Mouse (Mus musculus): ENCODE measurements around the gene Plekhm2. TPM values are rescaled to one million over a fixed set of nuclear protein-coding genes. Genes with fewer than 3 reads are reported as not detected.

The Plekhm2 gene
- polyA plus RNA-seq, 1 experiment, result 73.3 TPM

GRCm38 (mm10) chr4:141635991-141636390 lies 28.7 kb downstream of the Plekhm2 start:
- no peaks in the 10 kb centered on the region; the same call in none of the 2 replicates for H3K36me3 ChIP-seq (ENCODE audit: control insufficient read depth, insufficient read depth, low read length)
- no peaks in the 10 kb centered on the region for H3K27me3 ChIP-seq (ENCODE audit: control insufficient read depth, insufficient read depth, low read length)
- H3K27ac ChIP-seq (ENCODE audit: control insufficient read depth, insufficient read depth, low read depth, low read length), result no peak overlapping the region
- H3K4me1 ChIP-seq (ENCODE audit: control insufficient read depth, insufficient read depth, low read length), result peaks cover 11% of the 10 kb centered on the region
- TF ChIP-seq POLR2A (IDR thresholded peaks at IDR 0.05; ENCODE audit: control insufficient read depth, low read depth, low read length) (no peak), CTCF (IDR thresholded peaks at IDR 0.05; ENCODE audit: control insufficient read depth, insufficient read depth, insufficient replicate concordance, low read depth, low read length) (no peak)
- no peak overlapping the region for H3K4me3 ChIP-seq (ENCODE audit: control insufficient read depth, low read depth, low read length)

GRCm38 (mm10) chr4:141632111-141632873 lies 32.4 kb downstream of the Plekhm2 start:
- H3K27ac ChIP-seq (ENCODE audit: control insufficient read depth, insufficient read depth, low read depth, low read length), result no peak overlapping the region
- no peak for TF ChIP-seq CTCF (IDR thresholded peaks at IDR 0.05; ENCODE audit: control insufficient read depth, insufficient read depth, insufficient replicate concordance, low read depth, low read length)
- no peak for TF ChIP-seq POLR2A (IDR thresholded peaks at IDR 0.05; ENCODE audit: control insufficient read depth, low read depth, low read length)
- peaks cover 22% of the 10 kb centered on the region for H3K4me1 ChIP-seq (ENCODE audit: control insufficient read depth, insufficient read depth, low read length)
- no peaks in the 10 kb centered on the region for H3K27me3 ChIP-seq (ENCODE audit: control insufficient read depth, insufficient read depth, low read length)
- no peaks in the 10 kb centered on the region; the same call in 1 of the 2 replicates for H3K36me3 ChIP-seq (ENCODE audit: control insufficient read depth, insufficient read depth, low read length)
- H3K4me3 ChIP-seq (ENCODE audit: control insufficient read depth, low read depth, low read length), result no peak overlapping the region

- H3K36me3 ChIP-seq (ENCODE audit: control insufficient read depth, insufficient read depth, low read length), result no peaks in the 10 kb centered on the region; the same call in 1 of the 2 replicates
- TF ChIP-seq POLR2A (IDR thresholded peaks at IDR 0.05; ENCODE audit: control insufficient read depth, low read depth, low read length), result no peak
- TF ChIP-seq CTCF (IDR thresholded peaks at IDR 0.05; ENCODE audit: control insufficient read depth, insufficient read depth, insufficient replicate concordance, low read depth, low read length), result no peak
These were observed 33.4 kb downstream of the Plekhm2 start for GRCm38 (mm10) chr4:141631250-141631649.

GRCm38 (mm10) chr4:141630021-141630420 lies 34.7 kb downstream of the Plekhm2 start:
- Histone ChIP-seq H3K4me1 (ENCODE audit: control insufficient read depth, insufficient read depth, low read length) (peaks cover 22% of the 10 kb centered on the region), H3K36me3 (ENCODE audit: control insufficient read depth, insufficient read depth, low read length) (no peaks in the 10 kb centered on the region; the same call in 1 of the 2 replicates), H3K4me3 (ENCODE audit: control insufficient read depth, low read depth, low read length) (peak overlapping the region; percentile 12; the same call in 1 of the 2 replicates), H3K27me3 (ENCODE audit: control insufficient read depth, insufficient read depth, low read length) (no peaks in the 10 kb centered on the region), H3K27ac (ENCODE audit: control insufficient read depth, insufficient read depth, low read depth, low read length) (no peak overlapping the region)
- TF ChIP-seq CTCF (IDR thresholded peaks at IDR 0.05; ENCODE audit: control insufficient read depth, insufficient read depth, insufficient replicate concordance, low read depth, low read length), result no peak
- no peak for TF ChIP-seq POLR2A (IDR thresholded peaks at IDR 0.05; ENCODE audit: control insufficient read depth, low read depth, low read length)

More at GRCm38 (mm10) chr4:141631250-141631649, 33.4 kb downstream of the Plekhm2 start:
- H3K4me1 ChIP-seq (ENCODE audit: control insufficient read depth, insufficient read depth, low read length), result peaks cover 22% of the 10 kb centered on the region
- no peak overlapping the region for H3K27ac ChIP-seq (ENCODE audit: control insufficient read depth, insufficient read depth, low read depth, low read length)
- no peaks in the 10 kb centered on the region for H3K27me3 ChIP-seq (ENCODE audit: control insufficient read depth, insufficient read depth, low read length)
- H3K4me3 ChIP-seq (ENCODE audit: control insufficient read depth, low read depth, low read length), result no peak overlapping the region

GRCm38 (mm10) chr4:141628661-141629060 lies 36.0 kb downstream of the Plekhm2 start:
- TF ChIP-seq CTCF (IDR thresholded peaks at IDR 0.05; ENCODE audit: control insufficient read depth, insufficient read depth, insufficient replicate concordance, low read depth, low read length) (no peak), POLR2A (IDR thresholded peaks at IDR 0.05; ENCODE audit: control insufficient read depth, low read depth, low read length) (no peak)
- Histone ChIP-seq H3K4me3 (ENCODE audit: control insufficient read depth, low read depth, low read length) (peak overlapping the region; percentile 75), H3K4me1 (ENCODE audit: control insufficient read depth, insufficient read depth, low read length) (peaks cover 22% of the 10 kb centered on the region), H3K27me3 (ENCODE audit: control insufficient read depth, insufficient read depth, low read length) (no peaks in the 10 kb centered on the region), H3K27ac (ENCODE audit: control insufficient read depth, insufficient read depth, low read depth, low read length) (peak overlapping the region; percentile 55; the same call in 1 of the 2 replicates), H3K36me3 (ENCODE audit: control insufficient read depth, insufficient read depth, low read length) (no peaks in the 10 kb centered on the region; the same call in 1 of the 2 replicates)

- Histone ChIP-seq H3K4me1 (ENCODE audit: control insufficient read depth, insufficient read depth, low read length) (peaks cover 21% of the 10 kb centered on the region), H3K4me3 (ENCODE audit: control insufficient read depth, low read depth, low read length) (no peak overlapping the region; the same call in 1 of the 2 replicates), H3K36me3 (ENCODE audit: control insufficient read depth, insufficient read depth, low read length) (no peaks in the 10 kb centered on the region; the same call in 1 of the 2 replicates), H3K27ac (ENCODE audit: control insufficient read depth, insufficient read depth, low read depth, low read length) (no peak overlapping the region), H3K27me3 (ENCODE audit: control insufficient read depth, insufficient read depth, low read length) (no peaks in the 10 kb centered on the region)
- no peak for TF ChIP-seq POLR2A (IDR thresholded peaks at IDR 0.05; ENCODE audit: control insufficient read depth, low read depth, low read length)
- TF ChIP-seq CTCF (IDR thresholded peaks at IDR 0.05; ENCODE audit: control insufficient read depth, insufficient read depth, insufficient replicate concordance, low read depth, low read length), result no peak
These were observed 37.2 kb downstream of the Plekhm2 start for GRCm38 (mm10) chr4:141627502-141627901.

DNA sequence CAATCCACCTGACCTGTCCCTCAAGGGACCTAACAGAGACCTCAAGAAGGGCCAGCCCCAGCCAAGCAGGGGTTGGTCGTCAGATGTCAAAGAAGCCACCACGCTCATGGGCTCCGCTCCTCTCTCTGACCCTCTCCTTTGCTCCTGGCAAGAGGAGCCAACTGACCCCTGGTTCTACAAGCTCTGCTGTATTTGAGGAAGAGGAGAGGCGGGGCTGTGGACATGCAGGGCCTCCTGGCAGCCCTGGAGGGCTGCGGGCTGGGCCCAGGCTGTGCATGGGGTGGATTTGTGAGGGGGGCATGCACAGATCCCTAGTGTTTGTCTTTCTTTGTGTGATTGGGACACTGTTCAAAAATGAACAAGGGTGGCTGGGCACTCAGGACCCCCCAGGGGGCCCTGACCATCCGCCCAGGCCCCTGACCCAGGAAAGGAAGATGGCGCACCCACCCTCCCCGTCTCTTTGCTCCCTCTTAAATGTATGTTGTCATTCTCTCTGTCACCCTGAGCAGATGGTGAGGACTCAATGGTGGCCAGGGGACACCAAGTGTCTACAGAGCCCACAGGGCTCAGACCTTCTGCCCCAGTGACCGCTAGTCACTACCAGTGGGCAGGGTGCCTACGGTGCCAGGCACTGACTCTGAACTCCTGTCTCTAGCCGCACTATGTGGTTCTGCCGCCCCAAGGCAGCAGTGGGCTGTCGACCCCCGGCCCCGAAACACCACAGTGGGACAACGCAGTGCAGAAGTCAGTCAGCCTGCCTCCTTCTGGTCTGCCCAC lies 38.7 kb downstream of the Plekhm2 start:
- Histone ChIP-seq H3K27ac (ENCODE audit: control insufficient read depth, insufficient read depth, low read depth, low read length) (no peak overlapping the region), H3K4me3 (ENCODE audit: control insufficient read depth, low read depth, low read length) (no peak overlapping the region), H3K4me1 (ENCODE audit: control insufficient read depth, insufficient read depth, low read length) (peaks cover 11% of the 10 kb centered on the region), H3K27me3 (ENCODE audit: control insufficient read depth, insufficient read depth, low read length) (no peaks in the 10 kb centered on the region), H3K36me3 (ENCODE audit: control insufficient read depth, insufficient read depth, low read length) (no peaks in the 10 kb centered on the region; the same call in 1 of the 2 replicates)
- TF ChIP-seq POLR2A (IDR thresholded peaks at IDR 0.05; ENCODE audit: control insufficient read depth, low read depth, low read length) (no peak), CTCF (IDR thresholded peaks at IDR 0.05; ENCODE audit: control insufficient read depth, insufficient read depth, insufficient replicate concordance, low read depth, low read length) (no peak)
